Mouse (Mus musculus): ENCODE results near the gene Agbl4.

DNA sequence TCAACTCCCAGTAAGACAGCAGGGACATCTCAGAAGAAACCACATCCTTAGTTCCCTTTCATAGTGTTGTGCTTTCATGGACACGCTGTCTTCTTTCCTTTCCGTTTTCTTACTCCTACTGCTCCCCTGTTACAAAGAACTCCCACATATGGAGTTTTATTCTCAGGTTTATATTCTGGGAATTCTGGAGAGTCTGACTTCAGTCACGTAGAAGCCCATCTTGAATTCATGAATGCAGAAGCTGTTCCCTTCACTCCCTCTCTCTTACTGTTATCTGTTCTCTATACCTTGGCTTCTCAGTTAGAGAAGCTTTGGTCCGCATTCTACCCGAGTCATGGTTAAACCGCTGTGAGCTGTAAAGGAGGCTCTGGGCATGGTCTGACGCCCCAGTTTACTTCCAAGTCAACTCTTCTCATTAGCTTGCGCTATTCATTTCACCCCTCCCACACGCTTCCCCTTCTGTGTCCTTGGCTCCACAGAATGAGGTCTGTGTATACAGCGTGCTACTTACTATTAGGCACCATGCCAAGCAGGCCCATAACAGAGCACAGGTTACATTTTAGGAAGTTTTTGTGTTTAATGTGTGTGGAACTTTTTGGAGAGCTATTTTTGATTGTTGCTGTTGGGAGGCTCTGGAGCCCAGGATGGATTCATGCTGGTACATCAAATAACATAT, 1186.2 kb downstream of the Agbl4 start:
- no peak for TF ChIP-seq POLR2A (IDR thresholded peaks at IDR 0.05; ENCODE audit: borderline replicate concordance, extremely low read depth, insufficient read depth, insufficient read length, poor library complexity, severe bottlenecking)
- TF ChIP-seq CTCF (IDR thresholded peaks at IDR 0.05; ENCODE audit: borderline replicate concordance, extremely low read depth, insufficient read depth, insufficient read length): no peak
